Mouse (Mus musculus): ENCODE data around the gene Gucy2f. TPM values are rescaled to one million over a fixed set of nuclear protein-coding genes. Genes with fewer than 3 reads are reported as not detected.

The Gucy2f gene
- polyA plus RNA-seq, 1 experiment from 2014 or later = not detected

DNA sequence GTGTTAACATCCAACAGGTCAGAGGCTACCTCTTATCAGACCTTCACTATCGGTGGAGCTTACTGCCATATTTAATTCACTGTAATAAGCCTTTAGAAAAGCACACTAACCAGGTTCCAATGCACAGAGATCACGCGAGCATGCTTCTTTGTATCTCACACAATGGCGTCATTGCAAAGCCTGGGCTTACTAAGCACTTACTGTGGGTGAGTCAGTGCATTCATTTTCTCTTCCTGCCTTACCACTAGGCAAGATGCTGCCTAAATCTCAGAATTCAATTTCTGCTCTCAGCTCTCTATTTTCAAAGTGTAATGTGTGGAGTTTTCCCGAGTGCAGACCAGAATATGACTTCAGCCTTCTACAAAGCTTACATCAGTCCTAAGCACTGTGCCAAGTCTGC, 101.2 kb downstream of the Gucy2f start:
- Histone ChIP-seq H3K4me2 (replicated peaks; ENCODE audit: low read depth) (no peak overlapping the region), H3K4me1 (replicated peaks; ENCODE audit: control insufficient read depth, insufficient read depth, low read length) (no peaks in the 10 kb centered on the region), H3K27me3 (replicated peaks; ENCODE audit: control insufficient read depth, insufficient read depth, low read length) (no peaks in the 10 kb centered on the region; the same call in 1 of the 2 replicates), H3K36me3 (ENCODE audit: control insufficient read depth, insufficient read depth) (no peaks in the 10 kb centered on the region), H3K4me3 (ENCODE audit: low read depth, low read length) (no peak overlapping the region), H3K9me3 (ENCODE audit: control insufficient read depth) (no peaks in the 10 kb centered on the region), H3K9ac (ENCODE audit: low read depth, low read length) (no peak overlapping the region), H3K27ac (ENCODE audit: low read depth, low read length) (no peak overlapping the region)
- TF ChIP-seq CTCF (IDR thresholded peaks at IDR 0.05; ENCODE audit: low read depth) = no peak
- WGBS = 81% methylated on average over 5 of the region's 5 CpGs
- no peak for ATAC-seq

GRCm38 (mm10) chrX:142062585-142062984, 134.1 kb downstream of the Gucy2f start:
- no peak for ATAC-seq
- Histone ChIP-seq H3K27me3 (replicated peaks; ENCODE audit: control insufficient read depth, insufficient read depth, low read length) (no peaks in the 10 kb centered on the region), H3K9ac (ENCODE audit: low read depth, low read length) (no peak overlapping the region), H3K27ac (ENCODE audit: low read depth, low read length) (no peak overlapping the region), H3K4me1 (replicated peaks; ENCODE audit: control insufficient read depth, insufficient read depth, low read length) (no peaks in the 10 kb centered on the region), H3K4me2 (replicated peaks; ENCODE audit: low read depth) (no peak overlapping the region), H3K36me3 (ENCODE audit: control insufficient read depth, insufficient read depth) (no peaks in the 10 kb centered on the region), H3K9me3 (ENCODE audit: control insufficient read depth) (no peaks in the 10 kb centered on the region), H3K4me3 (ENCODE audit: low read depth, low read length) (no peak overlapping the region)
- WGBS = 71% methylated on average over 3 of the region's 3 CpGs
- no peak for TF ChIP-seq CTCF (IDR thresholded peaks at IDR 0.05; ENCODE audit: low read depth)

Other genes starting within 250 kb of the Gucy2f start
- gene Nxt2, start 29.8 kb upstream of the Gucy2f start, polyA plus RNA-seq (2015; fragmentation: Nextera tagmentation; extraction: Ambion mirVana) = 12.1 and 12.7 TPM in 2 replicates
- 7.6 and 10.1 TPM in 2 replicates for gene Kcne1l, start 109.4 kb upstream of the Gucy2f start, polyA plus RNA-seq (2015; fragmentation: Nextera tagmentation; extraction: Ambion mirVana)
- gene Acsl4, start 193.6 kb upstream of the Gucy2f start, polyA plus RNA-seq (2015; fragmentation: Nextera tagmentation; extraction: Ambion mirVana) = 4.3 and 4.5 TPM in 2 replicates

All from intestine, postnatal 0 days (tissue).